Mouse (Mus musculus): Measurements from ENCODE around the gene Aurka.

The Aurka gene

DNA sequence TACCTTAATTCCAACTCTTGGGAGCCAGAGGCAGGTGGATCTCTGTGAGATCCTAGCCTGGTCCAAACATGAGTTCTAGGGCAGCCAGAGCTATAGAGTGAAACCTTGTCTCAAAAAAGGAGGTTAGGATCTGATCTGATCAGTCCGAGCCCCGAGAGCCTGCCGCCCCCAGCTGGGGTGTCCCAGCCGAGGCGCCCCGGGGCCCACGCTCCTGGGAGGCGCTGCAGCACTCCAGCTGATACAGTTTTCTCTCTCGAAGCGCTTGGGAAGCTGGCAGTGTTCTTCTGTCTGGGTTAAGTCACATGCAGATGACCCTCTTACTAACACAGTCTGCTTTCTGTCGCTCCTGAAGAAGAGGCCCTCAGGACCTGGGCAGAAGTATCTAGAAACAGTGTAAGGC lies 11.0 kb upstream of the Aurka start:
- no peak for DNase-seq

DNA sequence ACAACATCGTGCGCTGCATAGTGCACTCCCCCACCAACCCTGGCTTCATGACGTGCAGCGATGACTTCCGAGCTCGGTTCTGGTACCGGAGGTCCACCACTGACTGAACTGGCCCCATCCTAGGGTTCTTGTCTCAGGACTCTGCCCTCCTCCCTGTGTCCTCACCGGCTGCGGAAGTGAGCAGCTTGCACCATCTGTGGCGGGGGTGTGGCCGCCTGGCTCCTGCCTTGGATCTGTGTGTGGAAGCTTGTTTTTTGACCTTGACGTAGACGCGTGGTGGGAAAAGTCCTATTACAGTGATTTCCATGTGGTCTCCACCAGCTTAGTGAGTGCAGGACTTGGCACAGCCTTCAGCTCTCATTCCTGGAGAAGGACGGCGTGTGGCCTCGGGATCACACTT lies 10.2 kb upstream of the Aurka start:
- peak; percentile 28 for DNase-seq

DNA sequence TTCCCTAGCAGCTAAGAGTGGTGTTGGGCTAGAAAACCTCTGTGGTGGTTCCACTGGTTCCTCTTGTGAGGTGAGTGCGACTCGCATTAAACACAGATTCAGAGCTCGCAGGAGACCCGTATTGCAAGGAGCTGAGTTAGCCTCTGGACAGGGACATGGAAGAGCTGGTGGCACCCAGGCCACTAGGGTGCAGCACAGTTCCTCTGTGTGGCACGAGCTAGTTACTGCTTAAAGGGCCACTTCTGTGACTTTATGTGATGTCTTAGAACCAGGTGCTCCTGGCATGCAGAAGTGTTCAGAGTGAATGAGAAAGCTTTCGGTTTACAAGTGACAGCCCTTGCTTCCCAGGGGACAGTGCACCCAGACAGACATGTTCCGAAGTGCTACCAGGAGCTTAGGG lies 8.0 kb upstream of the Aurka start:
- DNase-seq: peak; percentile 61

DNA sequence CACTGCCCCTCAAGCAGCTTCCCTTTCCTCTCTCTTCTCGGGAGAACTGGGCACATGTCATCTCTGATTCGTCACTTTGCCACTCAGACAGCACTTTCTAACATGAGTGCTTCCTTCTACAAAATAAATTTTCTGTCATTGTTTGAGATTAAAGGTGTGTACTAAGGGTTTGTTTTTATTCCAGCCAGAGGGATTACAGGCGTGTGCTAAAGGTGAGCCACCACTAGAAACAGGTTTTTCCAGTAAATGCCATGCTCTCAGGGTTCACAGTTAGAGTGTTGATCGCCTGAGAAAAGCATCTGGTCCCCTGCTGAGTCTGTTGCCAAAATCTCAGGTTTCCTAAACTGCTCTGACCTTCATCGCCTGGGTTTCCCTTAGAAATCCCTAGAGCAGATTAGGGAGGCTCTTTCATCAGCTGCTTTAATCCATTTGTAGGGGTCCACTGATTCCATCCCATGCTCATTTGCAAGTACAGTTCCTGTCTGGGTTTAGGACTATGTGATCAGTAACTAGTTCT lies 6.7 kb upstream of the Aurka start:
- DNase-seq: no peak

DNA sequence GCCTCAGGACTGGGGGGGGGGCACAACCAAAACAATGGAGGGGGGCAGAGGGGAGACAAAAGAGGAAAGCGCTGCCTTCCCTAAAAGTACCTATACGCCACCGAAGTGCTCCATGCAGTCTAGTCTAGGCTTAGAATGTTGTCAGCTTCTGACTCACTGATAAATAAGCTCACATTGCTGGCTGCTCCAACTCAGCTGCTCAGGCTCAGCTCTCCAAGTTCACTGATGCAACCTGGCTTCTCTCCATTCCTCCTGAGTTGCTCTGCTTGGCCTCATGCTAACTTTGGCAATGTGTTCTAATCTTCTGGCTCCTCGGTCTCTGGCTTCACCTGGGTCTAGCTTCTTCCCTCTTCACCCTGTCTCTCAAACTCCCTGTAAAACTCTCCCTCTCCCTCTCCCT lies 6.2 kb upstream of the Aurka start:
- no peak for DNase-seq

DNA sequence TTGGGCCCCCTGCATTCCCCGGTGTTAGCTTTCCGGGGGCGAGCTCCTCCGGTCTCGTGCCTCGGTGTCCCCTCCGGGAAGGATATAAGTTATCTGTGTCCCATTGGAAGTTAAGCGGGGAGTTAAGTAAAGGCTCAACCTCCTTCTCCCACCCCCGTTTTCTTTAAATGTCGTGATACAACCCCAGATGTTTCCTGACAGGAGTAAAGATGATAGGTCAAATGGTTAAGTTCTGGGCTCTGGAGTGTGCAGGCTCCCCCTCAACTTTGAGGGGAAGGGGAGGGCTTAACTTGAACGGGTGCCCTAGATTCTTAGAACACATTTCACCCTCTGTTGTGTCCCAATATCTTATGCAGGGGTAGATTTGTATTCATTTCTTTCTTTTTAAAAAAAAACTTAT lies 923 bp upstream of the Aurka start:
- DNase-seq: no peak

DNA sequence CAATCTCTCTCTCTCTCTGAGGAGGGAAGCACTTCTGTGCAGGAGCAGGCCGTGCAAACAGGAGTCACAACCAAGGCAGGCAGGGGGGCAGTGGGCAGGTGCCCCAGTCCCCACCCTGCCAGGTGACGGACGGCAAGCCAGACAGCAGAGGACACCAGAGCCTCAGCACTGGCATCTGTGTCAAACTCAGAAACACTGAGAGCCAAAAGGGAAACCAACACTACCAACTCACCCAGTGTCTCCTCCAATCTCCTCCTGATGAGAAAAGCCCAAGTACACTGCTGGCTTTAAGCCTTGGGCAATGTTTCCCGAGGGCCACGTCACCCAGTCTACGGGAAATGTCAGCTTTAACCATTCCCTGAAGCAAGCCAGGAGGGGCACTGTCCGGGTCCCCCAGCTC lies 7.2 kb downstream of the Aurka start:
- DNase-seq: no peak

DNA sequence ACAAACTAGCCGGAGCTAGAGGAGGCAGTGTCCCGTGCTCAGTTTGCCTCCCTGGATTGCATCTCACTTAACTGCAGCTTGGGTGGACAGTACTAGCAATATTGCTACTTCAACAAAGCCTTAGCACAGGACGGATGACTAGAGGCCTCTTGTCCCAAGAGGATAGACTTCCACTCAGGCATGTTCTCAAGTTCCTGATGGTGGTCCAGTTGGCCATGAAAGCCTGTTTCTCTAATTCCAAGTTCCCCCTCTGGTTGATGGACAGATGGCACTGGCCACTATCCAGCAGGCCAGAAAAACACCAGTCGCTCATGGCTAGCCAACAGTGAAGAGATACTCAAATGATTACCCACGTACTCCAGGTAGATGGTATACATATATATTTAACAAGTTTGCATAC lies 14.5 kb downstream of the Aurka start:
- no peak for DNase-seq

DNA sequence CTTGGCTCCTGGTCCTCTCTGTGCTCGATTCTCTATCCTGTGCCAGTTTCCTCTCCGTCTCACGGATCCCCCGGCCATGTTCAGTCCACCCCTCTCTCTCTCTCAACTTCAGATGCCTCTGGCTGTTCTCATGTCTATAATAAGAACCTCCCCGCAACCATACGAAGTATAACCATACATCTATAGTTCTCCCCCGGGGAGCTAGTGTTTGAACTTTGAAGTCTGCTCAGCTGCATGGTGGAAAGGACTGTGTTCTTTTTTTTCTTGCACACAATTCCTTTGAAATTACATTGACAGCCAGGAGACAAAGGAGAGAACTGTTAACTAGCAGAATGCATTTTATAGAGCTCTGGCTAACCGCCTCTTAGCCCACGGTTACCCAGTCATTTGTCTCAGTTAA lies 15.6 kb downstream of the Aurka start:
- no peak for DNase-seq

DNA sequence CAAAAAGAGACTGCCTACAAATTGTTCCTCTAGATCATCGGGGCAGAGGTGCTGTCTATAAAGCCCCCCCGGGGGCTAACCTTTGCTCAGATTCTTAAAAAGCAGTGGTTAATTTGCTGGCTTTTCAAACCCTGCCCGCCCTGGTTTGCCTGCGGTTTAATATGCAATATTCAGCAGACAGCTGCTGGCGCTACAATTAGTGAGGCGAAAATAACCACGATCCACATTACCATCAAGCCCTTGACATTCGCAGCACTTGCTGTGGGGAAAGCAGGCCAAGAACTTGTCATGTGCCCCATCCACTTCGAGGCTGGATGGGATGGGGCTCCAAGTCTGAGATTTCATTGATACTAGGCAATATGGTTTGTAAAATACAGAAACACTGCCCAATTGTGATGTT lies 17.1 kb downstream of the Aurka start:
- no peak for DNase-seq

DNA sequence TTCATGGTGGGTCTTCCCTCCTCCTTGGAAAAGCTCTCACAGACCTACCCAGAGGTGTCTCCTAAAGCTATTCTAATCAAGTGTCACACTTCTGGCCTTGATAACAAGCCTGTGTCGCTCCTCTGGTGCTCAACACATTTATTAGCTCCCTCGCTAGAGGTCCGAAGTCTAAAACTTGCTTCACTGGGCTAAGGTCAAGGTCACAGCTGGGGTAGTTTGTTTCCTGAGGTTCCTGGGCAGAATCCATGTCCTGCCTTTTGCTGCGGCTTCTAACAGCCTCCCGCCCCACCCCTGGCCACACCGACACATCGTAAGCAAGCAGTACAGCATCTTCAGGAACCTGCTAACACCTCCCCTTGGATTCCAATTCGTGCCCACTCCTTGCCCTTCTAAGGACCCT lies 19.6 kb downstream of the Aurka start:
- no peak for DNase-seq

DNA sequence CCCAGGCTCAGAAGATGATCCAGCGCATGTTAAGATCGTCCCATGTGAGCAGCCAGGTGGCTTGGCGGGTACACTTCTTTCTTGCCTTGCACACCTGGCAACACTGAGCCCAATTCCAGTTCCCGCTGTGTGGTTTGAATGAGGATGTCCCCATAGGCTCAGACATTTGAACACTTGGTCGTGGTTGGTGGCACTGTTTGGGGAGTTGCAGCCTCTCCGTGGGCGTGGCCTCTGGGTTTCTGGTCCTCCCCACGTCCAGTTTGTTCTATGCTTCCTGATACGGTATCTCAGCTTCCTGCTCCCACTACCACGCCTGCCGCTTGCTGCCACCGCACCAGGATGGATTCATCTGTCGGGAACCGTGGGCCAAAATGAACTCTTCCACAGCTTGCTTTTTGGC lies 20.6 kb downstream of the Aurka start:
- DNase-seq: no peak

DNA sequence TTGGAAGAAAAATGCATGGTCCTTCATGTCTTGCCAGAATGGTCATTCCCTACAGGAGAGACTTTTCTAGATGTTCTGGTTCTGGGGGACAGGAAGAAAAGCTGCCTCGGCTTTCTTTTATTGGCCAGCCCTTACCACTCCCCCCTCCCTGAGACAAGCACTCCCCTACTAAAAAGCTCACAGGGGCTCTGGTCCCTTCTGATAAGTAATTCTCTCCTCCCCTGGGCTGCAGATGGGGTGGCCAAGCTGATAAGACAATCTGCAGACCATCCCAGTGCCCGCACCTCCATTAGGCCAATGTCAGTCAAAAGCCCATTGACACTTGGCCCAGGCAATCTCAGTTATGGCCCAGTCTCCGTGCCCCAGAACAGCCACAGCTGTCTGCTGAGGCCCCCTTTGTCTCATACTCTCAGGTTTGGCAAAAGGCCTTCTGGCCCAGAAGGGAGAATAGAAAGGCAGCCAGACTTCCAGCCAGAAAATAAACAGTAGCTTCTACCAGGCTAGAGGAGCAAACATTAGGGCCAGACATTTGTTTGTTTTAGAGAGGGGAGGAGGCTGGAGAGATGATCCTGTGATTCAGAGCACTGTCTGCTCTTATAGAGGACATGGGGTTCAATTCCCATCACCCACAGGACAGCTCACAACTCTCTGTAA lies 21.9 kb downstream of the Aurka start:
- peak; percentile 52 for DNase-seq

DNA sequence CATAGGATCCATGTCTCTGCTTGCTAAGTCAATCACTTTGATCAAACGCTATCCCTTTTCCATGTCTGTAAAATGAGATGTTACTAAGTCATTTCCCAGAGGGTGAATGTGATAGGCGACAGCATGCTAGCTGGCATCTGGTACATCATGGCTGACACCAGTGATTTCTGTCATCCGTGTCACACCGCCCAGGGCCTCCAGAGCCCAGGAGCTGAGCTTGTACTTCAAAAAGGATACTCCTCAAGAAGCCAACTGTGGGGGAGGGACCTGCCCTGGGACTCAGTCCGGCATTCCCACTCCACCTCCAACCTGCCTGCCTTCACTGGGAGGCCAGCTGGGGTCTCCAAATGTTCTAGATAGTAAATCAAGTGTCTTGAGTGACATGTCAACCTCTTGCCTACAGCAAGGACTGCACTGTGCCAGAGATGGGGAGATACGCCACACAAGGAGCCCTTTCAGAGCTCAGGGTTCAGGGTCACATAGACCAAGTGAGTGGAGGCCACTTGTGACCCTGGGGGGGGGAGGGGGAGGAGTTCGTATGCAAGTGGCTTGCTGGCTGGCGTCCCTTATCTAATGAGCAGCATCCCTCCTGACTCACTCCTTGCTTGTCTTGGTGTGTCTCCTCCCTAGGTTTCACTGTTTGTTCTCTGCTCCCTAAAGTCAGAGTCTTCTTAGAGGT lies 23.3 kb downstream of the Aurka start:
- DNase-seq: no peak

DNA sequence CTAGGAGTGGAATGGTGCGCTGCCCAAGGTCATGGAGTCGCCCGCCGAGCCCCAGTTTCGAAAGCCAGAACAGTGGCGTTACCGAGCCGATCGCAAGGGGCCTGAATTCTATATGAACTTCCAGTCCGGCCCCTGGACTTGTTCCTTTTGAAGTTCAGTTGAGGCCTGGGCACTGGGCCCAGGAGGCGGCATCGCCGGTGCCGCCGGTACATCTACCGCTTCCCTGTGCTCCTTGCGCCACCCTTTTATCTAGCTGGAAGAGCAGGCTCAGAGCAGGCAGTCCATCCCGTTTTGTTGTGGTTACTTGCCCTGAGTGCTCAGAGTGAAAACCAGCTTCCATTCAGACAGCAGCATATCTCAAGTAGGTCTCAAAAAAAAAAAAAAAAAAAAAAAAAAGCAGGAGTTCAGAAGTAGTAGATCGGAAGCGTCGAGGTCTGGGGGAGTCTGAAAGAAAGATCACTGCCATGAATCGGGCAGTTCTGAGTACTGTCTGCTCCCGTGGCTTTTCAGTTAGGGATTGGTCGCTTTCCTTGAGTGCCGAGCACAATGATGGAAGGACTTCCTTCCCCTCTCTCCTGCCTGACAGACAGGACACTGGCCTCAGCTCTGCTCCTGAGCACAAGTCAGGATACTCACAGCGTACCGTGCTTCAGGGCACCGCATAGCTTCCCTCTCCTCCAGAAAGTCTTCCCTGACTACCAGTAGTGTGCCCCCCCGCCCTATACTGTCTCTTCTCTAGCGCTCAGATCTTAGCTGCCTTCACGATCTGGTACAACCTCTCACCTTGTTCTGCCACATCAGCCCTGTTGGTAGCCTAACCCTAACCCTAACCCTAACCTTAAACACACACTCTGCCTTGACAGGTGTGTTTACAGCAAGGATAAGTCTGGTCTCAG lies 24.1 kb downstream of the Aurka start:
- no peak for DNase-seq

DNA sequence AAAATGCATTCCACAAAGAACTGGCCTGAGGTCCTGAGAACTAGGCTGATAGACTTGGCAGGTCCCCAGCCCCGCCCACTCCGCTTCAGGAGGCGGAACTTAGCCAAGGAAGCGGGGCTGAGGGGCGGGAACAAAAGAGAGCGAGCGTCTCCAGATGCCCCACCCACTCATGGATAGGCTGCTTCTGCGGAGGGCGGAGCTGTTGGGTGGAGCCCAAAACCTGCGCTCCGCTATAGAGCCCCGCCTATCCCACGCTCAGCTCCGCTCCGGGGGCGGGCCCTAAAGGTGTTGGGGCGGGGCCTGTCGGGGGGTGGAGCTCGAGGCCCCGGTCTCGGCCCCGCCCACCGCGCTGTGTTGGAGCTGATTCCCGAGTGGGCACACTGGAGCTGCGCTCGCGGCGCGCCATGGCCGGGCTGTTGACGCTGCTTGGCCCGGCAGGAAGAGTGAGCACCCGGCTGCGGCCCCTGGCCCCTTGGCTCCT lies 25.0 kb downstream of the Aurka start, which contains the start of gene Fam210b:
TSS of gene Fam210b (plus strand) at position 308 of the 481 bp plus-strand sequence.
- peak; percentile 98 for DNase-seq

DNA sequence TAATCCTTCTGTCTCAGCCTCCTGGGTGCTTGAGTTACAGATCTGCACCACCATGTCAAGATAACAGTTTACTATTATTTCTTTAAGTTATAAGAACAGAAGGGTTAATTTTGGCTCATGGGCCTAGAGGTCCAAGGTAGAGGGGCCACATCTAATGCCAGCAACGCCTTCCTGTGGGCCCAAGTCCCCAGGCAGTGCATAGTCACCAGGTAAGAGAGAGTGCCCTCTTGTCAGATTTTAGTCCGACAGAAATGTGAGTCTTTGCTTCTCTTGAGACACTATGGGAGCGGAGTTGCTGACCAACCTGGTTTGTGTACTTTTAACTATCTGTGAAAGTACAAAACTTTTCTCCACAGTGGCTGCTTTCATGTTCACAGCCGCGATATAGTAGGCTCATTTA lies 25.7 kb downstream of the Aurka start:
- DNase-seq: no peak

DNA sequence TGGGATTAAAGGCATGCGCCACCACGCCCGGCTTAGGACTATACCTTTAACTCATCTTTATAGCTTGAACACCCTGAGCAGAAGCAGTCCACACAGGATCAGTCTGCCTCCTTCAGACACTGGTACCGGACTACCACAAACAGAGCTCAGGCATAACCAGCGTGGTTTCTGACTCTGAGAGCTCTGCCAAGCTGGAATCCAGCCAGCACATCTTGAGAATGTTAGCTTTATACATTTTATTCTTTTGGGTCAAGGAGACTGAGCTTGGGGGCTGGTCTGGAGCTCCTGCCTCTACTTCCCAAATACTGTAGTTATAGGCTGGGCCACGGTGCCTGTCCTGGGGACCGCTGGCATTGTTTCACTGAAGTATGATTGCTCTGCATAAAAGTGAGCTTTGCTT lies 26.6 kb downstream of the Aurka start:
- no peak for DNase-seq

DNA sequence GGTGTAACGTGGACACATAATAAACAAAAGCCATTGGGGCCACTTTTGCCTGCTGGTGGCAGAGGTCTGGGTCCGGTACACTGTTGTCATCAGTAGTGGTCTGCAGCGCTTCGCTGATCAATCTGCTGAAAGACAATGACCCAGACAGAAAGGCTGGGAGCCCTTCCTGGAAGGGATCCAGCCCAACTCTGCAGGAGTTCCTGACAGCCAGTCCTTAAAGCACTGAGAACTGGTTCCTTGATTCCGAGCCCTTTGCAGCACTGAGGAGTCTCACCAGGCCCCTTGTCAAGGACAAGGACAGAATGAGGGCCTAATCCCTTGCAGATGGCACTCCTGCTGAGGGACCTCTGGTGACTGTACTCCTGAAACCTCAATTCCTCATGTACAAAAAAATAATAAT lies 28.7 kb downstream of the Aurka start:
- DNase-seq: no peak

DNA sequence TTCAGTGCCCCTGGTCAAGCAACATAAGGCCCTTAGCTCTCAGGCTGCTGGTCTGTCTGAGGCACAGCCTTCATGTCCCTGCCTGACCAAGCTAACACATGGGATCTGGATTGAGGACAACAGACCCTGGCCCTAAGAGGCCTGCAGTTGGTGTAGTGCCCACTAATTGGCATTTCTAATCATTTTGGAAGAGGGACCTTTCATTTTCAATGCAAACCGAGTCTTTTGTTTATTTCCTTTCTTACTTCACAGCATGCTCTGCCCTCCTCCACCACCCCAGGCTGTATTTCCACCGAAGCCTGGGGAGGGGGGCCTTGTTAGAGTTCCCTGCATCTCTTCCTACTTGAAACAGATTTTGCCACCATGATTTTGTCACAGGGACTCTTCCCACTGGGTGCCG lies 29.4 kb downstream of the Aurka start:
- no peak for DNase-seq

DNA sequence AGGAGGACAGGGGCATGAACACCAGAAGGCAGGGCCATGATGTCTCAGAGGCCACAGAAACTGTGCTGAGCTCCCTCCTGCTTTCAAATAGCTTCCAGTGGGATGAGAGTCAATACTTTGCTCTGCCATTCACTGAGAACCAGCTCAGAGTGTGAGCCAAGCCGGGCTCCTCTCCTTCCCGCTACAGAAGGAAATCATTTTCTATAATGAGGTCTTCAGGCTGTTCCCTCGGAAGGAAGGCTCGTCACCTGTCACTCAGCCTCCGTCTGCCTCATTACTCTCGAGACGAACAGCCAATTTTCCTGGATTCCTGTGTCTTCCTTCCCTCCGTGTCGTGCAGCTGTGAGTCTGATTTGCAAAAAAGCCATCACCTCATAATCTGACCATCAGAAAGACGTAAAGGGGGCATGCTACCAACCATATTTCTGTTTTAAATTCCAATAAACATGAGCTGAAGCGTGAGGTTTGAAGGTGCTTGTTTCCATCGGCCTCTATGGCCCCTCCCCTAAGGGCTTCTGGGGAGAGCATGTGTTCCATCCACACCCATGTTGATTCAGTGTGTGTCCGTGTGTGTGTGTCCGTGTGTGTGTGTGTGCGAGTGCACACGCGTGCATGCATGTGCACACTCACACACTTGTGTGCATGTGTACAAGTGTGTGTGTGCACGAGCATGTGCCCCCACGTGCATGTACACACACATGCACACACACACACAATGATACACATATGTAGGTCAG lies 32.0 kb downstream of the Aurka start:
- DNase-seq: no peak

DNA sequence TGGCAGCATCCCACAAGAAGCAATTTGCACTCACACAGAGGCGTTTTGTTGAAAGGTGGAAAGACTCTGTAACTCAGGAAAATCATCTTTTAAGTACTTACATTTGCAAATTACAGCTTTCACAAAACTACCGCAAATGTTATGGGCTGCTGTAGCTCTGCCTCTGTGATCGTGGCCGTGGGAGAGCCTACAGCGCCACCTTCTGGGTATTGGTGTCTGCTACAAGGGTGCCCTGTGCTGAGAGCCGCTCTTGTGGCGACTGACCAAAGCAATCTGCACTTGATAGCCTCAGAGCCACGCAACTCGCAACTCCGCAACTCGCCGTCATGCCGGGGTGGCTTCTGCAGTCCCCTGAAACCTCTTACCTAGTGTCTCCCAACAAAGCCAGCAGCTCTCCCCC lies 41.2 kb downstream of the Aurka start:
- DNase-seq: peak; percentile 57

DNA sequence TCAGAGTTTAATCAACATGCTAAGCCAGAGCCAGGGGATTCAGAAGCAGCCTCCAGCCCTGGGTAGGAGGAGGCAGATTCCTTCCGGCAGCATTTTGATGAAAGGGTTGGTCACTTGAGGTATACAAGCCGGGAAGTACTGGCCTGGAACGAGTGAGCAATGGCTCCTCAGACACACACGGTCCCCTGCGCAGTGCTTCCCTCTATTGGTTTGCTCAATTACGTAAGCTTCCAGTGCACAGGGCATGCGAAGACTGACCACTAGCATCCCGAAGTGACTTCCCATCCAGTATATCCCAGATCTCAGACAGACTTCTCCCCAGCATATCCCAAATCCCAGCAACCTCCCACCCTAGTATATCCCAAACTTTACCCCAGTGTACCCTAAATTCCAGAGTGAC lies 42.1 kb downstream of the Aurka start:
- DNase-seq: no peak

All from layer of hippocampus, adult 9-11 months (tissue).